Mouse (Mus musculus) embryonic fibroblast, embryonic 13.5 days (primary cell): Measurements from ENCODE around the gene Gm44790.

ENCODE experiments used
- CTCF ChIP-seq: IDR thresholded peaks from 2 replicates; pipeline ENCODE4 v1.5.1; 2011; ENCODE audit warnings: mild to moderate bottlenecking, control low read depth, low read length, moderate library complexity, borderline replicate concordance; ENCODE audit not compliant: insufficient read depth
- POLR2A ChIP-seq: IDR thresholded peaks from 2 replicates; pipeline ENCODE4 v1.6.1; 2011; ENCODE audit warnings: low read depth, mild to moderate bottlenecking, control low read depth, low read length, moderate library complexity

GRCm38 (mm10) chr6:86391326-86391725 is 35.1 kb upstream of the Gm44790 start:
- TF ChIP-seq CTCF (no peak), POLR2A (no peak)
